Mouse (Mus musculus) E14TG2a.4 (cell line): ENCODE measurements around the gene Cse1l.
A peak's percentile ranks its signal among the peaks of the same experiment; 100 is the strongest.

ENCODE experiments used
- H3K27me3 ChIP-seq: 2 replicates; pipeline ENCODE4 v1.6.1; 2014; ENCODE audit warnings: low read length, control low read depth; ENCODE audit not compliant: insufficient read depth
- H3K36me3 ChIP-seq: 2 replicates; pipeline ENCODE4 v1.6.1; 2014; ENCODE audit warnings: low read length, control low read depth; ENCODE audit not compliant: insufficient read depth
- H3K4me1 ChIP-seq: replicated peaks from 2 replicates; pipeline ENCODE4 v1.6.1; 2014; ENCODE audit warnings: low read depth, low read length, control low read depth
- H3K4me3 ChIP-seq: replicated peaks from 2 replicates; pipeline ENCODE4 v1.5.1; 2014; ENCODE audit warnings: mild to moderate bottlenecking, low read length
- H3K9me3 ChIP-seq: 2 replicates; pipeline ENCODE4 v1.6.1; 2014; ENCODE audit warnings: low read length, control low read depth
- CTCF ChIP-seq: conservative IDR thresholded peaks from 2 replicates; pipeline ENCODE4 v1.5.1; 2014; ENCODE audit warnings: low read length
- NANOG ChIP-seq: IDR thresholded peaks from 2 replicates; pipeline ENCODE4 v1.6.1; 2014; ENCODE audit warnings: borderline replicate concordance, low read length, mixed read lengths
- POU5F1 ChIP-seq: IDR thresholded peaks from 2 replicates; pipeline ENCODE4 v1.6.1; 2014; ENCODE audit warnings: low read length, borderline replicate concordance

The Cse1l gene

GRCm38 (mm10) chr2:166892158-166892680 is 13.6 kb upstream of the Cse1l start:
- no peaks in the 10 kb centered on the region for H3K9me3 ChIP-seq
- H3K4me1 ChIP-seq: peaks cover 46% of the 10 kb centered on the region
- H3K36me3 ChIP-seq: peaks cover 67% of the 10 kb centered on the region
- no peaks in the 10 kb centered on the region for H3K27me3 ChIP-seq
- H3K4me3 ChIP-seq: peak overlapping the region; percentile 20; the same call in 1 of the 2 replicates
- TF ChIP-seq NANOG (no peak), POU5F1 (no peak), CTCF (no peak)

DNA sequence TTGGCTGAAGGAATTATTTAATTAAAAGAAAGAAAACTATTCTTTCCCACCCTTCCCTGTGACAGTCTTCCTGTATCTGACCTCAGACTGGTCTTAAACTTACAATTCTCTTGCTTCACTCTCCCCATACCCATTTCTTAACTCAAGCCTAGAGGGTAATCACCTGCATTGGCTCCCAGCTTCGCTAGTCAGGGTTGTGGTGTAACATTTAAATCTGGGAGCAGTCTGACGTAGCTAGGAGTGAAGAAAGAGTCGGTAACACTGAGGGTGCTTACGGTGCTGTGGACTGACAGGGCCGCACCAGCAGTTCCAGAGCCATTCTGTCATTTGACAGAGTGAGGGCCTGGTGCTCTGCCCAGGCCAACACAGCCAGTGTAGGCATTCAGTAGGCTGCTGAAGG is 12.8 kb upstream of the Cse1l start:
- no peaks in the 10 kb centered on the region for H3K27me3 ChIP-seq
- TF ChIP-seq CTCF (no peak), NANOG (no peak), POU5F1 (no peak)
- H3K4me1 ChIP-seq: peaks cover 46% of the 10 kb centered on the region
- H3K36me3 ChIP-seq: peaks cover 69% of the 10 kb centered on the region
- H3K4me3 ChIP-seq: no peak overlapping the region
- H3K9me3 ChIP-seq: no peaks in the 10 kb centered on the region

GRCm38 (mm10) chr2:166896368-166896767 is 9.5 kb upstream of the Cse1l start:
- no peak overlapping the region for H3K4me3 ChIP-seq
- peaks cover 56% of the 10 kb centered on the region for H3K36me3 ChIP-seq
- no peaks in the 10 kb centered on the region for H3K9me3 ChIP-seq
- H3K4me1 ChIP-seq: peaks cover 40% of the 10 kb centered on the region
- no peak for TF ChIP-seq POU5F1
- TF ChIP-seq CTCF: no peak
- TF ChIP-seq NANOG: no peak
- H3K27me3 ChIP-seq: no peaks in the 10 kb centered on the region

- Histone ChIP-seq H3K36me3 (peaks cover 50% of the 10 kb centered on the region), H3K27me3 (no peaks in the 10 kb centered on the region), H3K4me3 (no peak overlapping the region), H3K9me3 (no peaks in the 10 kb centered on the region), H3K4me1 (peaks cover 38% of the 10 kb centered on the region)
- TF ChIP-seq NANOG (no peak), POU5F1 (no peak), CTCF (no peak)
These were observed 8.9 kb upstream of the Cse1l start for GRCm38 (mm10) chr2:166896974-166897373.

GRCm38 (mm10) chr2:166899161-166899560 is 6.7 kb upstream of the Cse1l start:
- Histone ChIP-seq H3K4me3 (no peak overlapping the region), H3K9me3 (no peaks in the 10 kb centered on the region), H3K36me3 (peaks cover 30% of the 10 kb centered on the region), H3K4me1 (peaks cover 35% of the 10 kb centered on the region), H3K27me3 (no peaks in the 10 kb centered on the region)
- TF ChIP-seq NANOG: no peak
- no peak for TF ChIP-seq POU5F1
- no peak for TF ChIP-seq CTCF

- Histone ChIP-seq H3K4me3 (no peak overlapping the region), H3K4me1 (peaks cover 35% of the 10 kb centered on the region), H3K27me3 (no peaks in the 10 kb centered on the region), H3K9me3 (no peaks in the 10 kb centered on the region), H3K36me3 (peaks cover 24% of the 10 kb centered on the region)
- TF ChIP-seq NANOG (no peak), CTCF (no peak), POU5F1 (no peak)
These were observed 6.1 kb upstream of the Cse1l start for GRCm38 (mm10) chr2:166899746-166900145.

DNA sequence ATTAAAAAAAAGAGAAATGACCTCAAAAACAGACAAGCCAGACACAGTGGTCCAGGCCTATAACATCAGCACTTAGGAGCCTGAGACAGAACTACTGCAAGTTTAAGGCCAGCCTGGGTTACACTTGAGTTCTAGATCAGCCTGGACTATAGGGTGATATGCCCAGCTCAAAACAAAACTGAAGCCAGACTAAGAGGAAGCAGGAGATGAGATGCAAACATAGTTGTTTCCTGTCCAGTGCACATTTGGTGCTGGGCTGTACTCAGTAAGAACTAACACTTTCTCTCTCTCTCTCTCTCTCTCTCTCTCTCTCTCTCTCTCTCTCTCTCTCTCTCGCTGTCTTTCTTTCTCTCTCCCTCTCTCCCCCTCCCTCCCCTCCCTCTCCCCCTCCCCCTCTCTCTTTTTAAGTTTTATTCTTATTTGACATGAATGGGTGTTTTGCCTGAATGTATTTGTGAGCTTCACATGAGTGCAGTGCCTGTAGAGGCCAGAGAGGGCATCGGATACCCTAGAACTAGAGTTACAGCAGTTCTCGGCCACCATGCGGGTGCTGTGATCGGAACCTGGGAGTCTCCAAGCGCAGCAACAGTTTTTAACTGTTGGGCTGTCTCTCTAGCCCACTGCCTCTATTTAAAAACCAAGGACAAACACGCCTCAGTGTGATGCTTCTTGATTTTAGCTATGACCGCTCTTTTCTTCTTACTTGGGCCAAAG is 4.9 kb upstream of the Cse1l start:
- Histone ChIP-seq H3K4me3 (no peak overlapping the region), H3K9me3 (no peaks in the 10 kb centered on the region), H3K27me3 (no peaks in the 10 kb centered on the region), H3K36me3 (peaks cover 15% of the 10 kb centered on the region), H3K4me1 (peaks cover 45% of the 10 kb centered on the region)
- TF ChIP-seq CTCF (peak; percentile 11; the same call in 1 of the 2 replicates), NANOG (no peak)

GRCm38 (mm10) chr2:166903719-166904282 is 2.0 kb upstream of the Cse1l start:
- peaks cover 56% of the 10 kb centered on the region for H3K4me1 ChIP-seq
- H3K9me3 ChIP-seq: no peaks in the 10 kb centered on the region
- H3K4me3 ChIP-seq: no peak overlapping the region
- peaks cover 12% of the 10 kb centered on the region for H3K36me3 ChIP-seq
- TF ChIP-seq CTCF (peak; percentile 85), NANOG (no peak)
- H3K27me3 ChIP-seq: no peaks in the 10 kb centered on the region
